Mouse (Mus musculus) urinary bladder, postnatal 25 days (tissue): ENCODE measurements around the gene Tmbim1.
"Not testable (repeated sequence)": the region's sequence is repeated elsewhere in the genome, so short reads cannot be mapped to it uniquely, and the experiment has no call there.

Source experiments
- DNase-seq: peaks from one replicate; pipeline ENCODE4 v3.0.0; 2022; ENCODE audit warnings: low spot score

Tmbim1 gene

DNA sequence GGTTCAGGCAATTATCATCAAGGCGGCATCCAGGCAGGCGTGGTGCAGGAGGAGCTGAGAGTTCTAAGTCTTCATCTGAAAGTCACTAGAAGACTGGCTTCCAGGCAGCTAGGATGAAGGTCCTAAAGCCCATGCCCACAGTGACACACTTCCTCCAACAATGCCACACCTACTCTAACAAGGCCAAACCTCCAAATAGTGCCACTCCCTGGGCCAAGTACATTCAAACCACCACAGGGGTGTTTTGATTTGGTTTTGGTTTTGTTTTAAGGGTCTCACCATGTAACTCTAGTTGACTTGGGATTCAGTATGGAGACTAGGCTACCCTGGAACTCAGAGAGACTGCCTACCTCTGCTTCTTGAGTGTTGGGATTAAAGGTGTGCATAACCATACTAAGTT lies at the start of gene Tmbim1:
Gene Tmbim1 (minus strand): TSS at position 101 of the 400 bp plus-strand sequence.
- DNase-seq: no peak

DNA sequence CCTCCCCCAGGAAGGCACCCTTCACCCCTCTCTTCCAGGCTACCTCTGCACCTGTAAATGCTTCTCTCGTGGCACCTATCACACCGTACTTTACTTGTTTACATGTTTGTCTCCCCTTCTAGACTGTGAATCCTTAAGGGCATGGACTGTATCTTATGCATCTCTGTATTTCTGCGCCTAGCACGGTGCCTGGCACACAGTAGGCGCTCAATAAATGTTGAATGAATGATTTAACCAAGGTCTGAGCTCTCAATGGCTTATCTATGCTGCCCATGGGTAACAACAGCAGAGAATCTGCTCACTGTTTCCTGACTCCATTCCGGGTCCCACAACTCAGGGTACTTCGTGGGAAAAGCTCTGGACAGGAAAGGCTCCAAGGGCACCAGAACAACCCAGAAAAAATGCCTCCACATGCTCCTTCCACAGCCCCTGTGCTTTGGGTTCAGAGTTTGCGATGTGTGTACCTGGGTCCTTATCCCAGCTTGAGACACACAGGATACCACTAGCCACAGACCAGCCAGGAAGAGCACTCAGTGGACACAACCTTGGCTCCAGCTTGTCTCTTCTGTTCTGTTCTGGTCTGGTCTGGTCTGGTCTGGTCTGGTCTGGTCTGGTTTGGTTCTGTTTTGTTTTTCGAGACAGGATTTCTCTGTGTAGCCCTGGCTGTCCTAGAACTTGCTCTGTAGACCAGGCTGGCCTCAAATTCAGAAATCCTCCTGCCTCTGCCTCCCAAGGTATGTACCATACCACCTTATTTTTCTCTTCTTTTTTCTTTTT lies 48.2 kb upstream of the Tmbim1 start:
- DNase-seq: no peak

DNA sequence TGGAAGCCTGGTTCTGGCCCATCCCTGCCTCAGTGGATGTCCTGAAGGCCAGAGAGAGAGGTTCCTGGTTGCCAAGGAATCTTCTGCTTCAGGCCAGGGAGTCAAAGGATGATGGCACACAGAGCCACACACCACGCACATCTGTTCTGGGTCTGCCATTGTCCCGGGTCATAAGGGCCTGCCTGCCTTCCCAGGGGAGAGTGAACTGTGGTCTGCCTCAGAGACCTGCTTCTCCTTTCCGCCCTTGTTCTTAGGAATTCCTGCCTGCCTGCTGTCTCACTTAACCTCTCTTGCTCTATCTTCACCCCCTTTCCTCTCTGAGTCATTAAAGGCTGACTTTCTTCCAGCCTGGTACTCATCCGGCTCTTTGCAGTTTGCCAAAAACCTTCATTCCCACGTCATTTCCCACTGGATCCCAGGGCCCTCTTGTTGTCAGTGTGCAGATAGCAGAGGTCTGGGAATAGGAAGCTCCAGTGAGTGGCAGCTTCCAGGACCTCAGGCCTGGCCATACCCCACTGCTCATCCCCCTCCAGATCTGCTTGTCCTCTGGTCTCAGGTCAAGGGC lies 47.2 kb upstream of the Tmbim1 start:
- DNase-seq: no peak

DNA sequence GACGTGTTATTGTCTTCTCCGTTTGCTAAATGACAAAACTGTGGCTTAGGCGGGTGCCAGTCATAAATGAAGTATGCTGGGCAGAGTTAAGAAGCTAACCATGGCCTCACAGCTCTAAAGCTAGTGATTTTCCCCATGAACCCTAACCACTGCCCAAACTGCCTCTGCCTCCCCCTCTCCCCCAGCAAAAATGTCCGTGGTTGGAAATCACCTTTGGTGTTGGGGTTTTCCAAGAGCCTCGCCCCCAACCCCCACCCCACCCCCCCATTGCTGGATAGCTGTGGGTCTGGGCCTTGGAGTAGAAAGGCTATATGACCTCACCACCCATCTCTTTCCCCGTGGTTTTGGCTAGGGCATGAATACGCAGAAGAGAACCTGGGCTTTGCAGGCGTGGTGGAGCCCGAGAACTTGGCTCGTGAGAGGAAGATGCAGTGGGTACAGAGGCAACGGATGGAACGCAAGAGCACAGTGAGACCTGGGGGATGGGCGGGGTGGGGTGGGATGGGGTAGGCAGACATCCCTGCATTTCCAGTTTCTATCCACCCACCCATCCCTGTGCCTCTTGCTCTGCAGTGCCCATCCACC lies 45.9 kb upstream of the Tmbim1 start:
- no peak for DNase-seq

DNA sequence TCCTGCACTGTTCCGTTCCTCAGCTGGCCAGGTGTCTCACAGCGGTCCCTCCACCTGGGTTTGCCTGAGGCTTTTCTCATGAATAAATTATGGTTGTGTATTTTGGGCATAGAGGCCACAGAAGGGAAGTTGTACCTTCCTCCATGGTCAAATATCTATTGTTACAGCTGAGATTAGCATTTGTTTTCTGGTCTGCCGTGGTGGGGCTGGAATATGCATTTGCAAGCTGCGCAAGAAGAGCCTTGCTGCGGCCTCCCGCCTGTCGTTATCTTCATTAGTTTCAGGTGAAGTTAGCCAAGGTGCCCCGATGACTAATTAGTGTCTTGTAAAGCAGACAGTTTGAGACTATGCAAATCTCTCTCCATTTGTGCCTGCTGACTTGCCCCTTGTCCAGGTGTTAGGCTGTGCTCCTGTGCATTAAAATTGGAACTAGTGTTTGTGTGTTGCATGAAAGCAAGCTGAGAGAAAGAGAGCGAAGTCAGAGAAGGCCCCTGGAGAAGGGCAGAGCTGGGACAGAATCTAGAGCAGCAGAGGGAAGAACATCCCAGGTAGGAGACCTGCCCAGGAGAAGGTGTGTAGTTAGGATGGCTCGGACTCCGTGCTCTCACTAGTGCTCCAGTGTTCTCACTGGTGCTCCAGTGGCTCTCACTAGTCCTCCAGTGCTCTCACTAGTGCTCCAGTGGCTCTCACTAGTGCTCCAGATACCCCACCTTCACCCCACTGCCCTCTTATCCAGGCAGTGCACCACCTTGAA lies 38.9 kb upstream of the Tmbim1 start:
- DNase-seq: no peak

DNA sequence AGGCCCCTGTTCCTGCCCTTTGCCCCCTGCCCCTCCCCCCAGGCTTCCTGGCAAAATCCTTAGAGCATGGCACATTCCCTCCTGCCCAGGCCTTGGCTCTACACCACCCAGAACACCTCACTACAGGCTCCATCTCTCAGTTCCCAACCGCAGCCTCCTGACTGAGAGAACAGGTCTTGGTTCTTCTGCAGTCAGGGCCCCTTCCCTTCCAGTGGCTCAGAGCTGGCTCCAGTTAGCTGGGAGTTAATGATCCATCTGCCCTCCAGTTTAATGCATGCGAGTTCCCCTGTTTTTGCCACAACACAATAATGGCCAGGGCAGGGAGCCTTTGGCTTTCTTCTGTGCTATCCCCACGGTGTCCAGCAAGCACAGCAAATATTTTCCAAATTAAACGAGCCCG lies 37.7 kb upstream of the Tmbim1 start:
- no peak for DNase-seq

DNA sequence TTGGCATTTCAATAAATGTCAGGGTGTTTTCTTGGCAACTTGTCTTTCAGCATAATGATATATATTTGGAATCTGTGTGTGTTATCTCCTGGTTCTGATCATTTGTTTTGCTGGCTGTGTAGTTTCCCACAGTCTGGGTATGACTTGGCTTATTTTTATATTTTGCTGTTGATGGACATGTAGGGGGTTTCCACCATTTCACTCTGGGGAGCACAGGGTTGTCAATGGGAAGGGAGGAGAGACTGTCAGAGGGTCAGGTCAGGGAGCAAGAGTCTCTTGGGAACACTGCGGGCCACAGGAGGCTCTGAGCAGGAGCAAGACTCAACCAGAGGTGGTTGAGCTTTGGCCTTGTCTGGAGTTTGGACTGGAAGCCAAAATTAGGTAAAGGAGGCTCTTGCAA lies 36.9 kb upstream of the Tmbim1 start:
- DNase-seq: no peak

DNA sequence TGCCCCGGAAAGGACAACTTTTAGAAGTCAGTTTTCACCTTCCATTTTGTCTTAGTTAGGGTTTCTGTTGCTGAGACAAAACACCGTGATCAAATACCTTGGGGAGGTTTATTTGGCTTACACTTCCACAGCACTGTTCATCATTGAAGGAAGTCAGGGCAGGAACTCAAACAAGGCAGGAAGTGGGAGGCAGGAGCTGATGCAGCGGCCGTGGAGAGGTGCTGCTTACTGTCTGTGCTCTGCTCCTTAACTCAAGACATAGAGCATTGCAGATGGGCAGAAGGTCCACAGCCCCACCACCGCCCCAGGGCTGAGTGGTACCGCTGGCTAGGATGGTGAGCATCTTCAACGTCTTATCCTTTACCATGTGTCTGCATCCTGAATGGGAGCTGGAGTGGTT lies 36.5 kb upstream of the Tmbim1 start:
- DNase-seq: no peak

DNA sequence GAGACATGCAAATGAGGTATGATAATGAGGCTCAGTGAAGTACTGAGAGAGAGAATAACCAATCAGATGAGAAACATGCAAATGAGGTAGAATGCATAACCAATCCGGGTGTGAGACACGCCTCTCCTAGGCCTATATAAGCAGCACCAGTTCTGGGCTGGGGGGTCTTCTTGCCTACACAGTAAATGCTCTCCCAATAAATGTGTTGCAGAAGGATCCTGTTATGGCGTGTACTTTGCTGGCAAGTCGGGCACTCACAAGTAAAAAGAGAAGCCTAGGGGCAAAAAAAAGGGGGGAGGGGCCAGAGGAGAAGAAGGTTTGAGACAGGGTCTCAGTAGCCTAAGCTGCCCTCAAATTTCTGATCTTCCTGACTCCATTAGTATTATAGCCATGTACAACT lies 35.6 kb upstream of the Tmbim1 start:
- not testable (repeated sequence) for DNase-seq

DNA sequence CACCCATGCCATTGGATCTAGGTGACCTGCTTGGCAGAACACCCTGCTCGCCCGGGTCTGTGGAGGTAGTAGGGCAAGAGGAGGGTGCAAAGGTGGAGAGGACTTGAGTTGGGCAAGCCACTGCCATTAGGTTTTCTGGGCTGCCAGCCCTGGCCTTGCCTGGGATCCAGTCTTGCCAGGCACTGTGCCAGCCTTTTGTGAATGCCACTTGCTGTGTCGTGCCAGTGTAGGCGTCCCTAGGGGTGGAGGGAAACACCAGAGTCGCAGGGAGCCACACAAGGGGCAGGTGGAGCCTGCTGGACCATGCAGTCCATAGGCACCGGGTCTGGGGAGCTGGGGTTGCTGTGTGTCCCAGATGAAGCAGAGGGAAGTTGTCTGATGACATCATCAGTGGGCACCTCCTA lies 34.9 kb upstream of the Tmbim1 start:
- no peak for DNase-seq

DNA sequence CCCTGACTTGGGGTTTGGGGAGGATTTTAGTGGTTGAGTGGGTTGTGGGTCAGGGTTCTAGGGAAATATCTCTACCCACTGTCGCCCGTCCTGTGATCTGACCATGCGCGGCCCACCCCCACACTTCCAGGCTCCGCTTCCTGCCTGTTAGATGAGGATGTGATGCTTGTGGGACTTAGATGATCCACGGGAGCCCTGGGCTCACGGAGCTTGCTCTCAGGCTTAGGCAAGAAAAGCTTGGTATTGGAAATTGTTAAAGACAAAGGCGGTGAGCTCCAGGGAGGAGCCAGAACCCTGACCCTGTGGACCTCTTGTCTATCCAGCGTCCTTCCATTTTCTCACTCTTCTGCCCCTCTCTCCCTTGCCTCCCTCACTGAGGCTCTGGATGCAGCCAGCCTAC lies 34.5 kb upstream of the Tmbim1 start:
- no peak for DNase-seq

DNA sequence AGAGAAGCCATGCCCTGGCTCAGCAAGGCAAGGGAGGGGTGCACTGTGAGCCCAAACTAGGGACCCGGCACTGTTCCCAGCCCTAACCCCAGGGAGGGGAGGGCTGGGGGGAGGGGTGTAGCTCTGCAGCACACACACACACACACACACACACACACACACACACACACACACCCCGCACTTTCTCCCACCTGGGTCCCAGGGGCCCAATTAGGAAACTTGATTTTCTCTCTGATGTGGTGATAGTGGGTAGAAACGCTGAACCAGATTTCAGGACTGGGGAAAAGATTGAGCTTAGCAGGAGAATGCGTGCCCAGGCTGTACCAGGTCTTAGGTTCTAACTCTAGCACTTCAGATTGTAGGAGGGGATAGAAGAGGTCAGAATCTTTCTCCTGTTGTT lies 33.2 kb upstream of the Tmbim1 start:
- no peak for DNase-seq

DNA sequence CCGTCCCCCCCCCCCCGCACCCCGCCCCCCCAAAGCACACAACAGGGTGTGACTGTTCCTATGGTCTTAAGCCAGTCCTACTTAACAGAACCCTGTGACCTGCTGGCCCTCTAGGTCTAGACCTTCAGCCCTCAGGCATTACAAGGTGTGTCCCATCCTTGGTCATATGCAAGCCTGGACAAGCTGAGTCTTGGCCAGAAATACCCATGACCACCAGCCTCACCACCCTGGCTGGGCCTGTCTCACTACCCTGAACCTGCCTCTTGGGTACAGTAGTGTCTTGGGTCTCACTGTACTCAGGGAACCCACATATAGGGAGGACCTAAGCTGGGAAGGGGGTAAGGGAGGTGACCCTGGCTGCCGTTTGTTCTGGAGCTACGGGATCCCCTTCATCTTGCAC lies 32.6 kb upstream of the Tmbim1 start:
- DNase-seq: no peak

DNA sequence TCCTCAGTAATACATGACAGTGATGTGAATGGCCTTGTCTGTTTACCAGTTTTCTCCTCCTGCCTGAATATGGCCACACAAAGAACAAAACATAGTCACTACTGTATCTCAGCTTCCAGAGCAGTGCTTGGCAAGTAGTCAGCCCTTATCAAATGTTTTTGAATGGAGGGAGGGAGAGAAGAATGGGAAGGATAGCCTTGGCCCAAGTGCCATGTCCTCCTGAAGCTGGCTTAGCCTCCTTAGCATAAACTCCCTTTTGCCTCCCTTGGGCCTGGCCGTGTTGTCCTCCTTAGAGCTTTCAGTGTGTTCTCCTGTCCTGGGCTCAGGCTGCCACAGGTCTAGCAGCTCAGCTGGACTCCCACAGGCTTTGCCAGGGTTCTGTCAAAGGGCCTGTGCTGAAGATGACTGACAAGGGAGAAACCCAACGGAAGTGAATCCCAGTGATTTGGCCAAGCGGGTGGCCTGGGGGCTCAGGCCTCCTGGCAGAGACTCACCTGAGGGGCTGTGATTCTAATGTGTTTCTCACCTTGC lies 31.9 kb upstream of the Tmbim1 start:
- no peak for DNase-seq

DNA sequence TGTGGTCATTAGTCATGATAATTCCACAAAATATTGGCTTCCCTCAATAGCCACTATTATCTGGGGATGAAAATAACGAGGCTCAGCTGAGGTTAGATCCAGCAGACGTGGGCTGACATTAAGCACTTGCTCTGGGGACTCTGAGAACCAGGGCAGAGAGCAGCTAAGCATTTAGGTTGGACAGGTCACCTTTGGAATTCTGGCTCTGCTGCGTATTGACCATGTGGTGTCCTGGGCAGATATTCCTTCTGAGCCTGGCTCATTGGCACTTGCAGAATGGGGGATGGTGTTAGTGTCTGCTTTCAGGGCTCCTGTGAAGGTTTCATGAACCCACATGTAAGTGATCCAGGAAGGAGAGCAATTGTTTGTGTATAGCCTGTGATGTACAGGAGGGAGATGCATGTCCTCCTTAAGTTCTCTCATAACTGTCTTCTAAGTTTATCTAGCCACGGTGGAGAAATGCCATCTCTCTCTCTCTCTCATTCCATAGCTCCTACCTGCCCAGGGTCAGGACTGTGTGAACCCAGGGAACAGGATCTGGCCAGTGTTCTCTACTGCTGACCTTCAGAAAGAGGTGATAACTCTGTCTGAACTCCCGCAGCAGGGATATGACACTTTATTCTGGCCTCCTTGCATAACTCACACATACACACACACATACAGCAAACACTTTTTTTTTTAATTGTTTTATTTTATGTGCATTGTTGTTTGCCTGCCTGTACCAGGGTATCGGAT lies 30.2 kb upstream of the Tmbim1 start:
- no peak for DNase-seq

DNA sequence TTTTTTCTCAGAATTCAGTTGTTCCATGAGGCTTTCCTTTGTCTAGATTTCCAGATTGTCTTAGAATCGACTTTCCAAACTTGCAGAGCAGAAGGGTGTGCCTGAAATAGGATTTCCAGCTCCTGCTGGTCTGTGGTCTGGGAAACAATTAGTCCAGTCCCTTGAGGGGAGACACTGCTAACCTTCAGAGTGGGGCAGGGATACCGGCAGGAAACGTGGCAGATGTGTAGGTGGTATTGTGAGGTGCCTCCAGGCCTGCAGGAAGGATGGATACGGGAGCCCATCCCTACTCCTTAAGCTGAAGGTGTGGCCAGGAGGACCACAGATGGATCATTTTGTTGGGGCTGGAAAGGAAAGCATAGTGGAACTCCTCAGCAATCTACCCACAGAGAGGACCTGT lies 29.6 kb upstream of the Tmbim1 start:
- DNase-seq: no peak

DNA sequence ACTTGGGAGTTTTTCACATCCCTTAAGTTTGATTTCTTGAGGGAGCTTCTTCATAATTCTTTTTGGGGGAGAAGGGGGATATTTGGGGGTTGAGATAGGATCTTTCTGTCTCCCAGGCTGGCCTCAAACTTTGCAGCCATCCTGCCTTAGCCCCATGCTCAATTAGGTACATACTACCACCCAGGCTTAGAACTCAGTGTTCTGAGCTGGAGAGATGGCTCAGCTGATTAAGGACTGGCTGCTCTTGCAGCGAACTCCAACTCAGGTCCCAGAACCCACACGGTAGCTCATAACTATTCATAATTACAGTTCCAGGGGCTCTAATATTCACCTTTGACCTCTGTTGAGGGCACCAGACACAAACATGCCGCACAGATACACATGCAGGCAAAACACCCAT lies 29.2 kb upstream of the Tmbim1 start:
- DNase-seq: no peak

DNA sequence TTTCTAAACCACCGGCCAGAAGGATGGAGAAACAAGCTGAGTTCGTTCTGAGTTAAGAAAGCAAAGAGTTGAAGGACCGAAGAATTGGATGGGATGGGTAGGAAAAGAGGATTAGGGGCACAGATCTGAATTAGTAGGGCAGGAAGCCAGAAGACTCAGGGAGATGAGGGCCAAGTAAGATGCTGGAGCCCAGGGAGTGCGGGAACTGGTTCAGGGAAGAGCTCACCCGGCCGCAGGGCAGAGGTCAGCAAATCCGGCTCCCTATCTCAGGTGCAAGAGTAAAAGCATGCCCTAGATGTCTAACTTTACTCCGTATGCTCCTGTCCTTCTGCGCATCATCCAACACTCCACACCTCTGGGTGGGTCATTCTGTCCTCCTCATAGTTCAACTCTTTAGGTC lies 27.5 kb upstream of the Tmbim1 start:
- DNase-seq: no peak

DNA sequence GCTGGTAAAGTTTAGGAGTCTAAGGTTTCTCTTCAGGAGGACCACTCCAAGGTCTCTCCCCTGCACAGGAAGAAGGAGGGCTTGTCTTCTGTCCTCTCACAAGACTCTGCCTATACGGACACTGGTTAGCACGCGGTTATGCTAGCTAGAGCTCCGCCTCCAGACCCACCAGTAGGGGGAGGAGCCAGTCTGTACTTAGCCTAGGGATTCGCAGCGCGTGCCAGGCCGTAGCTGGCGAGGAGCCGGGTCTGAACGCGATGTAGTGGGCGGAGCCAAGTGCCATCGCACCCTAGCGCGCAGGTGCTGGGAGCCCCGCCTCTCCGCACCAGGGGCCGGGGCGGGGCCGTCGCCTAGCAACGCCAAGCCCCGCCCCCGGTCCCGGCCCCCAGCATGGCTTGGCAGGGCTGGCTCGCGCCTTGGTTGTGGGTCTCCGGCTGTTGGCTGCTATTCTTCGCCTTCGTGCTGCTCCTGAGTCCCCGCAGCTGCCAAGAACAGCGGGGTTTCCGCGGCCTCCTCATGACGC lies 26.9 kb upstream of the Tmbim1 start:
- DNase-seq: peak; percentile 90

DNA sequence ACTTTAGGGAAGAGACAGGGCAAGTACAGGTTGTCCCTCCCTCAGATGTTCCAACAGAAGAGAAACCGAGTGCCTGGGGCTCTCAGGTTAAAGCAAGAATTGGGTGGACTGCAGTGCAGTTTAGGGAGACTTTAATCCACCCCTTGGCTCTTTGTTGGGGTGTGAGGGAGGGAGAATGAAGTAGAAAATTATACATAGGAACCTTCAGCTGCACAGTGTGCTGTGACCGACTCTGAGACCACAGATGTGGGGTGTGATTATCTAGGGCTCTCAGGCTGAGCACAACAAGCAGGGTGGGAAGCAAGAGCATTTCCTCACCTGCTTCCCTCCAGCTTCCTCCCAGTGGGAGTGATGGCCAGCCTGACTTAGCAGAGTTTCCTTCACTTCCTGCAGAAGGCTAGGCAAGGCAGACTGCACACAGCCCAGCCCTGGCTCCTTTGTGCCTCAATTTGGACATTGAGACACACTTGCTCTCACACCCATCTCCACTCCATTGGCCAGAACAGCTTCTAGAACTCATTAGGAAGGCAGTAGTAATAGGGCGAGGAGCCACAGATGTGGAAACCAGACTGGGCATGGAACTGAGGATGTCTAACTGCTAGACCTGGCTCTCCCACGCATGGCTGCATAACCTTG lies 25.7 kb upstream of the Tmbim1 start:
- no peak for DNase-seq

DNA sequence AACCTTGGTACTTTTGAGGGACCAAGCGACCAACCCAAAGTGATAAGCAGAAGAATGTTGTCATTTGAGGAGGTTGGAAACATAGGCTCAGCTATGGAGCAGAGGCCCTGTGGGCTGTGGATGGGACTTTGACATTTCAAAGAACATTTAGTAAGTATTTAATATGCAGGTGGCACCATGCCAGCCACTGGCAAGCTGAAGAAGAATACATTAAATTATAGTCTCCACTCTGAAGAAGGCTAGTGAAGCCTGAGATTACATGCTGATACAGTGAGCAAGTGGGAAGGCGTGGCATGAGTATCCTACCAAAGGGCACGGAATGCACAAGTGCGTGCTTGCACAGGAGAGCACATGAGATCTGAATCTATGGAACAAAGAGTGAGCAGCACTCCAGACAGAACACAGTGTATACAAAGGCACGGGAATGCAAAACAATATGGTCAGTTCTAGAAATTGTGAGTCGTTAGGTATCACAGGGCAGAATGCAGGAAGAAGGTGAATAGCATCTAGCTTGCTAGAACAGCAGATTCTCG lies 24.5 kb upstream of the Tmbim1 start:
- peak; percentile 12 for DNase-seq
